Mouse (Mus musculus) embryo, embryonic 9.5 days (tissue): Measurements from ENCODE around the gene Abcb11.

ENCODE experiments used
- DNase-seq: peaks from one replicate; pipeline ENCODE4 v3.0.0-alpha.2; 2017; ENCODE audit errors: extremely low spot score

Gene Abcb11

GRCm38 (mm10) chr2:69264069-69264618, 78.3 kb downstream of the Abcb11 start:
- DNase-seq, result no peak

- DNase-seq, result no peak
These were observed 94.1 kb downstream of the Abcb11 start for GRCm38 (mm10) chr2:69248221-69248755.

GRCm38 (mm10) chr2:69247081-69247480, 95.3 kb downstream of the Abcb11 start:
- no peak for DNase-seq

- no peak for DNase-seq
These were observed 97.5 kb downstream of the Abcb11 start for GRCm38 (mm10) chr2:69244924-69245323.

GRCm38 (mm10) chr2:69239315-69239714, 103.1 kb downstream of the Abcb11 start:
- no peak for DNase-seq

- no peak for DNase-seq
These were observed 107.3 kb downstream of the Abcb11 start for GRCm38 (mm10) chr2:69234976-69235678.

GRCm38 (mm10) chr2:69232101-69232500, 110.3 kb downstream of the Abcb11 start:
- DNase-seq, result no peak

- DNase-seq, result no peak
These were observed 112.3 kb downstream of the Abcb11 start for GRCm38 (mm10) chr2:69230137-69230536.

- no peak for DNase-seq
These were observed 113.8 kb downstream of the Abcb11 start for GRCm38 (mm10) chr2:69228635-69229034.

- no peak for DNase-seq
These were observed 115.5 kb downstream of the Abcb11 start for GRCm38 (mm10) chr2:69226876-69227275.

- no peak for DNase-seq
These were observed 117.7 kb downstream of the Abcb11 start for GRCm38 (mm10) chr2:69224724-69225123.

- DNase-seq, result no peak
These were observed 119.6 kb downstream of the Abcb11 start for GRCm38 (mm10) chr2:69222815-69223214.

- DNase-seq, result no peak
These were observed 120.5 kb downstream of the Abcb11 start for GRCm38 (mm10) chr2:69221868-69222416.

GRCm38 (mm10) chr2:69215242-69215641, 127.2 kb downstream of the Abcb11 start:
- DNase-seq, result no peak

- DNase-seq, result no peak
These were observed 129.8 kb downstream of the Abcb11 start for GRCm38 (mm10) chr2:69212652-69213051.

GRCm38 (mm10) chr2:69210773-69211172, 131.6 kb downstream of the Abcb11 start, which contains the start of gene G6pc2:
G6pc2 (plus strand) TSS chr2:69211073.
- no peak for DNase-seq

- no peak for DNase-seq
These were observed 132.7 kb downstream of the Abcb11 start for GRCm38 (mm10) chr2:69209684-69210083.

- no peak for DNase-seq
These were observed 135.9 kb downstream of the Abcb11 start for GRCm38 (mm10) chr2:69206523-69206922.

GRCm38 (mm10) chr2:69205791-69206351, 136.5 kb downstream of the Abcb11 start, which contains the start of gene Spc25:
Spc25 (minus strand) TSS chr2:69206194.
- peak; percentile 90 for DNase-seq

GRCm38 (mm10) chr2:69205185-69205584, 137.2 kb downstream of the Abcb11 start:
- DNase-seq, result no peak

- no peak for DNase-seq
These were observed 148.9 kb downstream of the Abcb11 start for GRCm38 (mm10) chr2:69193555-69193954.

GRCm38 (mm10) chr2:69191059-69191458, 151.4 kb downstream of the Abcb11 start:
- no peak for DNase-seq

GRCm38 (mm10) chr2:69189222-69189621, 153.2 kb downstream of the Abcb11 start:
- DNase-seq, result no peak
